ENCODE assay signal across 19 mouse cellular contexts in genomic region chr1:182937486-182938120, GRCm38 (mm10). TPM values are rescaled to one million over a fixed set of nuclear protein-coding genes. Genes with fewer than 3 reads are reported as not detected.
"Had no signal": no experiment of that assay in that cellular context is flagged by ENCODE, and none has a peak within 500 bp of the region (broad histone marks: within the 10 kb centered on the region; RNA-seq: fewer than 3 reads in every experiment).

No protein-coding gene starts in this region.

- DNase-seq: kidney, adult 11 months; kidney, adult 8-10 months; kidney, postnatal 10 days; kidney, postnatal 36 days; layer of hippocampus, postnatal 36 days; liver, embryonic 13.5 days; lung, adult 2 months; lung, postnatal 14 days; midbrain, embryonic 14.5 days; retina, postnatal 1 day; thymus, postnatal 25 days had no signal

- H3K4me3 ChIP-seq: kidney, embryonic 15.5 days; left cerebral cortex, adult 2 months; liver, embryonic 13.5 days; neural tube, embryonic 12.5 days; neural tube, embryonic 15.5 days; stomach, embryonic 15.5 days had no signal

- H3K27me3 ChIP-seq: kidney, embryonic 15.5 days; liver, embryonic 13.5 days; neural tube, embryonic 12.5 days; neural tube, embryonic 15.5 days; stomach, embryonic 15.5 days had no signal

- H3K9me3 ChIP-seq: kidney, embryonic 15.5 days; liver, embryonic 13.5 days; neural tube, embryonic 12.5 days; neural tube, embryonic 15.5 days; stomach, embryonic 15.5 days had no signal

- H3K4me1 ChIP-seq: kidney, embryonic 15.5 days; liver, embryonic 13.5 days; stomach, embryonic 15.5 days had no signal

- H3K4me2 ChIP-seq: kidney, embryonic 15.5 days; liver, embryonic 13.5 days; midbrain, embryonic 11.5 days; neural tube, embryonic 12.5 days; neural tube, embryonic 15.5 days; stomach, embryonic 15.5 days had no signal

- H3K9ac ChIP-seq: kidney, embryonic 15.5 days; liver, embryonic 13.5 days; neural tube, embryonic 12.5 days; neural tube, embryonic 15.5 days; stomach, embryonic 15.5 days had no signal

- H3K27ac ChIP-seq: kidney, embryonic 15.5 days; left cerebral cortex, adult 2 months; liver, embryonic 13.5 days; macrophage; neural tube, embryonic 12.5 days; neural tube, embryonic 15.5 days; stomach, embryonic 15.5 days had no signal

- H3K36me3 ChIP-seq: kidney, embryonic 15.5 days; liver, embryonic 13.5 days; neural tube, embryonic 12.5 days; neural tube, embryonic 15.5 days; stomach, embryonic 15.5 days had no signal

RNA-seq across cellular contexts. Expression of gene Tlr5, which starts 17.0 kb away (rescaled TPM):
- total RNA-seq: megakaryocyte-erythroid progenitor cell, adult 5-6 weeks had no signal
